Mouse (Mus musculus): ENCODE data around the gene Samd4b. TPM values are rescaled to one million over a fixed set of nuclear protein-coding genes. Genes with fewer than 3 reads are reported as not detected.

Samd4b gene
- total and polyA plus RNA-seq, 3 experiments, result 6.4 to 45.9 TPM; not detected in 1

DNA sequence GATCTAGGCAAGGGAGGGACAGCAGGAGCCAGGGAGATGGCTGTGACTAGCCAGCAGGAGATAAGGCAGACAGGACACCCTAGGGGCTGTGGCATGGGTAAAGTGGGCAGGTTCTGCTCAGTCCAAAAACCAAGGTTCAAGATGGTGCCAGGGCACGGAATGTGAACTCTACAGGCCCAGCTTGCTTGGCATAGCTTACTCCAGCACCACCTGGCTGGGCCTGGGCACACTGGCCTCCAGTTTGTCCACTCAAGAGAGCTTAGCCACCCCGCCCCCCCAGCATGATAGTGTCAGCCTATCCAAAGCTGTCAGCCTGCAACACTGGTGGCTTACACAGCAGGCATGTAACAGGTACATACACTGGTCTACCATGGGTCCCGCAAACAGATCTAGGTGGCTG lies 24.7 kb downstream of the Samd4b start:
- no peak overlapping the region for H3K27ac ChIP-seq (ENCODE audit: control insufficient read depth, low read depth, low read length)
- DNase-seq (ENCODE audit: low read depth, low spot score), result no peak
- no peak overlapping the region for H3K4me3 ChIP-seq (ENCODE audit: control insufficient read depth in 1 of 2, insufficient read depth in 1 of 2, low read depth in 2 of 2, low read length in 2 of 2)
- H3K27me3 ChIP-seq (ENCODE audit: control insufficient read depth in 1 of 2, insufficient read depth in 2 of 2, low read length in 2 of 2), result no peaks in the 10 kb centered on the region
- H3K9me3 ChIP-seq (replicated peaks; ENCODE audit: insufficient read depth, low read length), result no peaks in the 10 kb centered on the region
- H3K4me1 ChIP-seq (ENCODE audit: control insufficient read depth in 1 of 2, insufficient read depth in 2 of 2, low read length in 2 of 2), result peaks cover 6 to 8% of the 10 kb centered on the region in 2 experiments; a peak in 3 of 4 replicates
- H3K36me3 ChIP-seq (ENCODE audit: control insufficient read depth in 1 of 2, insufficient read depth in 2 of 2, low read length in 2 of 2), result no peaks in the 10 kb centered on the region
- H3K79me2 ChIP-seq (ENCODE audit: control insufficient read depth, insufficient read depth, low read length, poor library complexity), result no peaks in the 10 kb centered on the region
- no peak for TF ChIP-seq CTCF (IDR thresholded peaks at IDR 0.05 in 2 of 3, conservative IDR thresholded peaks at IDR 0.05 in 1 of 3; ENCODE audit: control insufficient read depth in 1 of 3, insufficient read depth in 1 of 3, low read depth in 2 of 3, low read length in 3 of 3, poor library complexity in 1 of 3, severe bottlenecking in 1 of 3)
- TF ChIP-seq KAT2A (conservative IDR thresholded peaks at IDR 0.05; ENCODE audit: low read depth, low read length), result no peak
- no peak for TF ChIP-seq HCFC1 (IDR thresholded peaks at IDR 0.05; ENCODE audit: low read depth, low read length)
- no peak for TF ChIP-seq CHD2 (IDR thresholded peaks at IDR 0.05; ENCODE audit: low read length)
- TF ChIP-seq MAX (IDR thresholded peaks at IDR 0.05; ENCODE audit: low read length), result no peak
- no peak for TF ChIP-seq ZMIZ1 (IDR thresholded peaks at IDR 0.05; ENCODE audit: low read depth, low read length)
- no peak for TF ChIP-seq EP300 (IDR thresholded peaks at IDR 0.05; ENCODE audit: low read depth in 1 of 2, low read length in 2 of 2)
- no peak for TF ChIP-seq UBTF (IDR thresholded peaks at IDR 0.05; ENCODE audit: borderline replicate concordance, insufficient read depth, low read depth, low read length)
- no peak for TF ChIP-seq BHLHE40 (IDR thresholded peaks at IDR 0.05; ENCODE audit: borderline replicate concordance, low read depth, low read length)
- no peak overlapping the region for H3K9ac ChIP-seq (ENCODE audit: control insufficient read depth, low read depth, low read length, poor library complexity, severe bottlenecking)

DNA sequence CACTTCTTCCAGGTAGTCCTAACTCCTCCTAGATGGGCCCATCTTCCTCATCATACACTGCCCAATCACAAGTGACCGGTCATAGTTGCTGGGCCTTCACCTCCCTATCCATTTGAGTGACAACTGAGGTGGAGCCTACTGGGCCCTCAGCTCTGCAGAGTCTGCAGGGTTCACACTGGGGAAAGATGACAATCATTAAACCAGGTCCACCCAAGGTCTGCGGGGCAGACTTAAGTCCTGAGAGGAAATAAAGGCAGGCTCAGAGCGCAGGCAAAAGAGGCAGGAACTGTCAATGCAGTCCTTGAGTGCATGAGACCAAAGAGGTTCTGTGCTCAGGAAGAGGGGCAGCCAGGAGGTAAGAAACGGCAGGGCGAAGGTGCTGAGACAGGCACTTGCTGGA lies 25.3 kb downstream of the Samd4b start:
- no peak for DNase-seq (ENCODE audit: low read depth, low spot score)
- H3K9me3 ChIP-seq (replicated peaks; ENCODE audit: insufficient read depth, low read length), result no peaks in the 10 kb centered on the region
- H3K9ac ChIP-seq (ENCODE audit: control insufficient read depth, low read depth, low read length, poor library complexity, severe bottlenecking), result no peak overlapping the region
- no peak overlapping the region for H3K4me3 ChIP-seq (ENCODE audit: control insufficient read depth in 1 of 2, insufficient read depth in 1 of 2, low read depth in 2 of 2, low read length in 2 of 2)
- H3K36me3 ChIP-seq (ENCODE audit: control insufficient read depth in 1 of 2, insufficient read depth in 2 of 2, low read length in 2 of 2), result no peaks in the 10 kb centered on the region; a peak in 1 of 4 replicates
- no peaks in the 10 kb centered on the region for H3K79me2 ChIP-seq (ENCODE audit: control insufficient read depth, insufficient read depth, low read length, poor library complexity)
- H3K27ac ChIP-seq (ENCODE audit: control insufficient read depth, low read depth, low read length), result no peak overlapping the region
- H3K4me1 ChIP-seq (ENCODE audit: control insufficient read depth in 1 of 2, insufficient read depth in 2 of 2, low read length in 2 of 2), result peaks cover 6 to 8% of the 10 kb centered on the region in 2 experiments; a peak in 3 of 4 replicates
- TF ChIP-seq MXI1 (IDR thresholded peaks at IDR 0.05; ENCODE audit: low read depth, low read length) (no peak), CHD1 (IDR thresholded peaks at IDR 0.05; ENCODE audit: low read depth, low read length) (no peak), MEF2A (IDR thresholded peaks at IDR 0.05; ENCODE audit: extremely low read depth, insufficient replicate concordance, low read depth, low read length, poor library complexity, severe bottlenecking) (no peak), CHD2 (IDR thresholded peaks at IDR 0.05; ENCODE audit: low read length) (no peak), ZC3H11A (IDR thresholded peaks at IDR 0.05; ENCODE audit: low read depth, low read length) (no peak), MAFK (IDR thresholded peaks at IDR 0.05; ENCODE audit: borderline replicate concordance, low read depth, low read length) (no peak), POLR2AphosphoS5 (IDR thresholded peaks at IDR 0.05; ENCODE audit: borderline replicate concordance, low read depth, low read length) (no peak), MYB (IDR thresholded peaks at IDR 0.05; ENCODE audit: low read depth, low read length) (no peak), ELF1 (IDR thresholded peaks at IDR 0.05; ENCODE audit: low read depth, low read length) (no peak)
- H3K27me3 ChIP-seq (ENCODE audit: control insufficient read depth in 1 of 2, insufficient read depth in 2 of 2, low read length in 2 of 2), result no peaks in the 10 kb centered on the region

Measured in MEL (cell line).